Mouse (Mus musculus): ENCODE results near the gene Snca.

- no peak for TF ChIP-seq EP300 (IDR thresholded peaks at IDR 0.05; ENCODE audit: low read depth)
- no peak for TF ChIP-seq CTCF (IDR thresholded peaks at IDR 0.05; ENCODE audit: low read depth)
These were observed 22.0 kb upstream of the Snca start for GRCm38 (mm10) chr6:60851690-60852089.

All from liver, postnatal 0 days (tissue).